In genomic region chr1:170538481-170539061, GRCm38 (mm10) we compare ENCODE assay signal across 10 mouse cellular contexts. TPM values are rescaled to one million over a fixed set of nuclear protein-coding genes. Genes with fewer than 3 reads are reported as not detected.
DNase-seq lines count a peak whose midpoint lies in the region; ATAC-seq and TF ChIP-seq lines count a peak whose summit lies in the region.
"Had no signal": no experiment of that assay in that cellular context is flagged by ENCODE, and none has a peak within 500 bp of the region (broad histone marks: within the 10 kb centered on the region; RNA-seq: fewer than 3 reads in every experiment).

No protein-coding gene starts in this region.

- WGBS in intestine, postnatal 0 days = 62% methylated on average over 9 of the region's 9 CpGs

- 0 out of 2 replicates have a peak, but pooled peaks have one; percentile 33 for ATAC-seq in intestine, postnatal 0 days
- ATAC-seq: midbrain, embryonic 16.5 days had no signal

- H3K4me1 ChIP-seq in intestine, postnatal 0 days (replicated peaks; ENCODE audit: control insufficient read depth, insufficient read depth, low read length) = no peaks in the 10 kb centered on the region

- no peak overlapping the region for H3K27ac ChIP-seq in intestine, postnatal 0 days (ENCODE audit: low read depth, low read length)

- no peak overlapping the region for H3K4me3 ChIP-seq in intestine, postnatal 0 days (ENCODE audit: low read depth, low read length)

- no peak overlapping the region for H3K9ac ChIP-seq in intestine, postnatal 0 days (ENCODE audit: low read depth, low read length)

- no peak for TF ChIP-seq CTCF in intestine, postnatal 0 days (IDR thresholded peaks at IDR 0.05; ENCODE audit: low read depth)

- no peak overlapping the region for H3K4me2 ChIP-seq in intestine, postnatal 0 days (replicated peaks; ENCODE audit: low read depth)

- no peaks in the 10 kb centered on the region for H3K27me3 ChIP-seq in intestine, postnatal 0 days (replicated peaks; ENCODE audit: control insufficient read depth, insufficient read depth, low read length)

- peaks cover 7% of the 10 kb centered on the region; the same call in 1 of the 2 replicates for H3K9me3 ChIP-seq in intestine, postnatal 0 days (ENCODE audit: control insufficient read depth)

- H3K36me3 ChIP-seq in intestine, postnatal 0 days (ENCODE audit: control insufficient read depth, insufficient read depth) = no peaks in the 10 kb centered on the region

- DNase-seq in layer of hippocampus, adult 18-20 months (ENCODE audit: low spot score in 2 of 2) = peak; percentile 38 to 66
- no peak for DNase-seq in layer of hippocampus, postnatal 36 days
- peak; percentile 37 for DNase-seq in cerebellum, adult 11 months
- peak; percentile 76 for DNase-seq in cerebellum, adult 9-10 months
- DNase-seq in retina, postnatal 1 day = no peak
- DNase-seq in yolk sac, embryonic 10.5 days (ENCODE audit: low spot score) = no peak
- DNase-seq: lung, adult 2 months; thymus, adult 2 months had no signal

RNA-seq across cellular contexts. Expression of gene Nos1ap, which starts 51.1 kb away (rescaled TPM):
- total RNA-seq in layer of hippocampus, adult 18-20 months (2021) = 100 to 1,000 TPM; 187 to 213 TPM
- 100 to 1,000 TPM; 204 to 213 TPM for total RNA-seq in layer of hippocampus, postnatal 36 days (2021)
- 3.8 and 4.4 TPM in 2 replicates for polyA plus RNA-seq in intestine, postnatal 0 days (2015; fragmentation: Nextera tagmentation; extraction: Ambion mirVana)

Comparison
In these comparisons a context has a peak if more than half of its experiments do, and no peak if none do; other contexts are left out.
1. DNase-seq: peak in layer of hippocampus, adult 18-20 months (2 of 2), cerebellum, adult 11 months (single experiment) and cerebellum, adult 9-10 months (single experiment); none in layer of hippocampus, postnatal 36 days (0 of 2), retina, postnatal 1 day (single experiment) and yolk sac, embryonic 10.5 days (single experiment).